Mouse (Mus musculus): ENCODE results near the gene Polr2b.

Gene Polr2b

DNA sequence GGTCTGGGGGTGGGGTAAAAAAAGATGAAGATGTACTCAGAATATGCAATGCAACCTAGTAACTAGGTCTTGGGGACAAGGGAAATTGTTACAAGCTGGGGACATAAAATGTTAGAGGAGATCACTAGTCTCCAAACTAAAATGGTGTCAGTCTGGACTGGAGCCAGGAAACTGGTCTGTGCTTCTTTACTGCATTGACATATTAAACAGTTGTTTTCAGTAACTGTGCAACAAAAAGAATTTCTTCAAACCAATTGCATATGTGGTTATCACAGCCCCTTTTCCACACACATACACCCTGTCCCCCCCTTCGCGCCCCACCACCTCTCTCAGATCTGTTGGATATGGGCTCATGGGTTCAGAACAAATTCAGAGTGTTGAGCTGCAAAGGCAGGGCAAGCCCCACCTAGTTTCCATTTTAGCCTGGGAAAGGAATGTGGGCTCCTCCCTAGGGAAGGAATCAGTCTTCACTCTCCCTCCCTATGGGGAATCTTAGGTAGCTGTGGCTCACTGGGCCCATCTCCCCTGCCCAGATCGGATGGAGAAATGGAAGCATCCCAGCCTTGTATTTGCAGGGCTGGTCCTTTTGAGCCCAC lies 54.6 kb downstream of the Polr2b start:
- peak; percentile 53 for DNase-seq

DNA sequence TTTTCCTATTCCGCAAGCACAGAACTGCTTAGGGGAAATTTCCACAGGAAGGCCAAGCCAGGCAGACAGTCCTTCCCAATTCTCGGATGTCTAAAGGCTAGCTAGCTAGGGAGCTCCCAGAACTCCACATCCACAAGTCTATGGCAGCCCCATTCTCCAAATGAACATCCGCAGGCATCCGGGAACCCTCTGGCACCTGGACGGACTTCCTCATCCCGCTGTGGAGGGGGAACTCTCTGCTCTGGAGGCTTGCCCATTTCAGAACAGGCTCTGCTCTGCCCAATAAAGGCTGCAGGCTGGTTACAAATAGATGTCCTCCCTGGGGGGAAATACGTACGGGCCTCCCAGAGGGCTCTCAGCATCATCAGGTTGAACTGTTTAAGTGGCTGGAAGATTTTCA lies 56.4 kb downstream of the Polr2b start:
- DNase-seq: peak; percentile 62

GRCm38 (mm10) chr5:77367145-77367544 lies 57.2 kb downstream of the Polr2b start:
- peak; percentile 21 for DNase-seq

- DNase-seq: peak; percentile 69
Measured at GRCm38 (mm10) chr5:77367682-77368081, 57.7 kb downstream of the Polr2b start.

- peak; percentile 53 for DNase-seq
Measured at GRCm38 (mm10) chr5:77368194-77368593, 58.2 kb downstream of the Polr2b start.

DNA sequence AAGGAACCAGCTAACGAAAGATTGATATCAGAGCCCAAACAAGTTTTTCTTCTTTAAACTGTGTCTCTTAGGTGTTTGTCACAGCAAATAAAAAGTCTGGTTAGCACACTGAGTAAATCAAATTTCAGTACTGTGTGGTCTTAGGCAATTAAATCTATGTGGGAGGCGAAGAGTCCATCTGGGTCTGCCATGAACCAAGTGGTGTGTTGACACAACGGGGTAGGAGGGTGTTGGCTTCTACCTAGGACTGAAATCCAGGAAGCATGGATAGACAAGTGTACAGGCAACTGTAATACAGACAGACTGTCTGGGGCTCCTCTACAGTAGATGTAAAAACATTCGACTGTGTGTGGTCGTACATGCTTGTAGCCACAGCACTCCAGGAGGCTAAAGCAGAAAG lies 59.4 kb downstream of the Polr2b start:
- DNase-seq: peak; percentile 31

GRCm38 (mm10) chr5:77370378-77370892 lies 60.5 kb downstream of the Polr2b start:
- peak; percentile 15 for DNase-seq

DNA sequence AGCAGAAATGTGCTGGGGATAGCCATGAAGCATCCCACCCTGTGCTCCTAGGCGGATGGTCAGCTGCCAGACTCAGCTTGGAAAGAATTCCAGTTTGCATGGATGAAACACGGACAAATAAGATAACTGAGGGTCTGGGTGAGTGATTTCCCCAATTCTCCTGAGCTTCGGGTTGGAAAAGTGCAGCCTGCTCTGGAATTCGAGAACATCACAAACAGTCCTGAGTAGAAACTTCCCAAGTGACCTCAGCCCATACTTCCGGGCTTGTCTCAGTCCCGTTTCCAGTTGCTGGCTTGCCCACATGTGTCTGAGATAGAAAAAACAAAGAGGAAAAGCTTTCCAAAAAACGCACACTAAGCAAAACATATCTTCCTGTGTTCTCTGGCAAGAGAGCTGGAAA lies 62.3 kb downstream of the Polr2b start:
- DNase-seq: peak; percentile 39

DNA sequence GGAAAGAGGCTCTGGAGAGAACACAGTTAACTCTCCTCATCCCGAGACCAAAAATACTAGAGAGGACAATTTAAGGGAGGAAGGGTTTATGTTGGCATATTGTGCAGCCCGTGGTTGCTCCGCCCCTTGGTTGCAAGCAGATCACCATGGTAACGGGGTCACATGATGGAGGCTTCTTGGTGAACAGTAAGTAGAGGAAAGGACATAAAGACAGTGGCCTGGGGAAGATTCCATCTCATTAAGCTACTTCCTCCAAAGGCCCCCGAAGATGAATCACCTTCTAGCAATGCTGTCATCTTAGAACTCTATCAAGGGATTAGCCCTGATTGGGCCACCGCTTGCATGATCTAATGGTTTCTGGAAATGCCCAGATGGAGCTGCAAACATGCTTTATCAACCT lies 62.8 kb downstream of the Polr2b start:
- peak; percentile 76 for DNase-seq

GRCm38 (mm10) chr5:77374945-77375344 lies 65.0 kb downstream of the Polr2b start:
- peak; percentile 20 for DNase-seq

DNA sequence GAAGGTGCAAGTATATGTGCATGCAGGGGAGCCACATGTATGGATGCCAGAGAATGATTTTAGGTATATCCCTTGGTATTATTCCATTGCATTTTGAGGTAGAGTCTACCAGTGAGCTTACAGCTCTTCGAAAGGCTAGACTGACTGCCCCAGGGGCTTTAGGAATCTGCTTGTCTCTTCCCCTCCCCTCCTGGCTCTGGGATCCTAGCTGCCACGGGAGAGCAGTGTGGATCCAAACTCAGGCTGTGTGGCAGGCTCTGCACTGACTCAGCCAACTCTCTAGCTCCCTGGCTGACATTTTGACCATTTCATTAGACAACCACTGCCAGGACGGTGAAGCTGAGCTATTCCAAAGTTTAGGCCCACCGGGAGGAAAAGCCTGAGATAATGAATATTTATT lies 65.6 kb downstream of the Polr2b start:
- peak; percentile 41 for DNase-seq

DNA sequence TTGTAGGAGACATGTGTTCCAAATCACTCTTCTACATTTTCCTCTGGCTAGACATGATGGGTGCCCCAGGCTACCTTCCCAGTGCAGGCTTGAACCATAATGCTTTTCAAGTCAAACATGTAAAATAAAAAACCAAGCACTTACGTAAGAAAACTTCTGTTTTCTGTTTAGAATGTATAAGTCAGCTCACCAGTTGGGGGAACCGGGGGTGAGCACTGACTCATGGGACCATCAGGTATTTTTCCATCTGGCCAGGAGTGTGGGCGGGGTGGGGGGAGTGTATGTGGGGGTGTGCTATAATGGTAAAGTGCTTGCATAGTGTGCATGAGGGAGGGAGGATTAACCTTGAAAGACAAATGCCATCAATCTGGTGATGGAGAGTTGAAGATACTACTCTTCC lies 68.1 kb downstream of the Polr2b start:
- DNase-seq: peak; percentile 13

GRCm38 (mm10) chr5:77379434-77380135 lies 69.6 kb downstream of the Polr2b start:
- peak; percentile 19 for DNase-seq

GRCm38 (mm10) chr5:77380321-77380901 lies 70.5 kb downstream of the Polr2b start:
- DNase-seq: no peak

DNA sequence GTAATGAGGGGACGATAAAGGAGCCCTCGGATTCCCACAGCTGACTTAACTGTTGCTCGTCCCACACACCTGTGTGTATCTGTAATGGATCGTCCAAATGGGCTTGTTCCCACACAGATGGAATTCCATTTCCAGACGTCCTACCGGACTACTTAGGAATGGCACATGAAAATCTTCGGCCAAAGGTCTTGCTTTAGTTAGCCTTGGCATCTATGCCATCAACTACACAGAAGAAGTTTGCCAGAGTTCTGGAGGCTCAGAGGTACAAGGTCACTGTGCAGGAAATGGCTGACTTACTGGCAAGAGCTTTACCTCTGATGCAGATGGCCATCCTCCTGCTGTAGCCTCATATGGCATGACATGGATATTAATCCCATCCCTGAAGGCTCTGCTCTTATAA lies 71.3 kb downstream of the Polr2b start:
- no peak for DNase-seq

DNA sequence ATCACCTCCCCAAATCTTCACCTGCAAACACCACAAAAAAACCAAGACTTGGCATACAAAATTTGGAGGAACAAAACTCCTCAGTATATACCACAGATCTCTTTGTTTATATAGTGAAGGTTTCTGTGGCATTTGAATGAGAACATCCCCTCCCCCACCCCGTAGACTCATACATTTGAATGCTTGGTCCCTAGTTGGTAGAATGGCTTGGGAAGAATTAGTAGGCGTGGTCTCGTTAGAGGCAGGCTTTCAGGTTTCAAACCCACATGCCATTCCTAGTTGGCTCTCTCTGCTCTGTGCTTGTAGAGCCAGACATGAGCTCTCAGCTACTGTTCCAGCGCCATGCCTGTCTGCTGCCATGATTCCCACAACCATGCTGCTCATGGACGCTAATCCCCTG lies 71.7 kb downstream of the Polr2b start:
- DNase-seq: no peak

DNA sequence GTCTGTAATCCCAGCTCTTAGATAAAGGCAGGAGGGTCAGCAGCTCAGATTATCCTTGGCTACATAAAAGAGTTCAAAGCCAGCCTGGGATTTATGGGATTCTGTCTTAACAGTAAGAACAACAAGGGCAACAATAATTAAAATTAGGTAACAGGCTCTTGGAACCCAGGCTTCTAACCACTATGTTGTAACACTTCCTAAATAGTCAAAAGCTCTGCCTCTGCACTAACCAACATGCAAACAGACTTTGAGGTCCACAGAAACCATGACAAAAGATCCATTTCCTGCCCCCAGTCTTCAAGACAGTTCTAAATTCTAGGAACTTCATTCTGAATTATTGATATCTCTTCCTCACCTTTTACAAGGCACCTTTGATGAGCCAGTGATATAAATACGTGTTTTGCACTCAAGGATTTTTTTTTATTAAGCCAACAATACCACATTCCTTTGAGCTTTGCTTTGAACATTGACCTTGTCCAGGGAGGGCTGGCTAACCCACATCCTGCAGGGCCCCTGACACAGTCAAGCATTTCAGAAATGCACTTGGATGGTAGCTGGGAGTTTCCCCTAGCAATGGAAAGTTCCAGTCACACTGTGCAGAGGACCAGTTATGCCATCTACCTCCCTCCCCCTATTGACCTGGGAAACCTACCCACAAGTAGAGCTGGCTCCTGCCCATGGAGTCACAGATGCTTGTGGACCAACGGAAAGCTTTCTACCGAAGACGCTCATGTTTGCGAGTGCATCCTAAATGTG lies 74.0 kb downstream of the Polr2b start:
- DNase-seq: peak; percentile 73

DNA sequence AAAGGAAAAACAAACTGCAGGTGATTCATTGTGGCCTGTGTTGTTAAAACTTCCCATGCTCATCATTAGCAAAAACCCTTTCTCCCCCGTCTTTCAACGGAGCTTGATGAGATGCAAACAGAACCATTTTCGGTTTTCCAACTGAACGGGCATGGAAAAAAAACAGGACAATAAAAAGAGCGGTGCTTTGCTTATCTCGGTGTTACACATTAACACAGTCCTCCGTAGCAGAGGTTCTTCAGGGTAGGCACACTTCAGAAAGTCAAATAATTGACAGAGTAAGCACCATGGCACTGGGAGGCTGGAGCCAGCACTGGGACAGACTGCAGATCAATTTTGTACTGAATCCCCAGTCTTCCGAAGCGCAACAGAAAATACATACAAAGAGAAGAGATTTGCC lies 74.8 kb downstream of the Polr2b start:
- peak; percentile 54 for DNase-seq

DNA sequence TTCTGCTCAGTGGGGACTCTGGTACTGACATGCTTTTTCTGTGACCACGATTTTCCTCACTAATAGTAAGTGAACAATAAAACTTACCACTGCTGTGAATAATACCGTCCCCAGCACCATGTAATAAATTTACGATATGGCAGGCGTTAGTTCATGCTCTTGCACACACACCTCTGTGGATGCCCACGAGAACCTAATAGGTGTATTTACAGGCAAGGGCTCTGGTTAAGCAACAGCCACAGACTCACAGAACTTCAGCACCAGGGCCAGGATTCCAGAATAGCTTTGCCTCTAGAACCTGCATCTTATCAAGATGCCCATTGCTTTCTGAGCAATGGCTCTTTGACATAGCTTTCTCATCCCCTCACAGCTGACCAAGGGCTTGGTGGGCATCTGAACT lies 75.3 kb downstream of the Polr2b start:
- DNase-seq: peak; percentile 16

DNA sequence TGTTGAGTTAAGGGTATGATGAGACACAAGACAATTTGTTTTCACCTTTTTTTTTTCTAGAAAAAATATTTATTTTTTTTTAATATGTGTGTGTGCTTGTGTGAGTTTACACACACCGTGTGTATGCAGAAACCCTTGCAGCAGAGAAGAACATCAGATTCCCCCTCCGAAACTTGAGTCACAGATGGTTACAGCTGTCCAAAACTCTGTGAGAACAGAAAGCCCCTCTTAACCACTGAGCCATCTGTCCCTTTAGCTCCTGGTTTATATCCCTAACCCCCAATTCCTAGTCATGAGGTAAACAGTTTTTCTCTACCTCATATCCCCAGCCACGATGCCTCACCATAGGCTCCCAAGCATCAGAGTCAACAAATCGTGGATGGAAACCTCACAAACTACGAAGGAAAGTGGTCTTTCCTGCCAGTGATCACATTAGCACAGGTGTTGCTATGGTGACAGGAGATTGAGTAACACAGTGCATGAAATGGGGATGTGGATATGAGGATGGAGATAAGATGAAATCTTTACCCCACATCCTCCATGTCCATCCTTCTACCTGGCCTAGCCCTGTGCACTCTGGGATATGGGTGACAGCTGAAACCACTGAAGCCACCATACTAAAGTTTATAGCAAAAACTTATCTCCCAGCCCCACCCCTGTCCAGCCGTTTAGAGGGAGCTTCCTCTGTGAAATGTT lies 76.1 kb downstream of the Polr2b start:
- peak; percentile 15 for DNase-seq

DNA sequence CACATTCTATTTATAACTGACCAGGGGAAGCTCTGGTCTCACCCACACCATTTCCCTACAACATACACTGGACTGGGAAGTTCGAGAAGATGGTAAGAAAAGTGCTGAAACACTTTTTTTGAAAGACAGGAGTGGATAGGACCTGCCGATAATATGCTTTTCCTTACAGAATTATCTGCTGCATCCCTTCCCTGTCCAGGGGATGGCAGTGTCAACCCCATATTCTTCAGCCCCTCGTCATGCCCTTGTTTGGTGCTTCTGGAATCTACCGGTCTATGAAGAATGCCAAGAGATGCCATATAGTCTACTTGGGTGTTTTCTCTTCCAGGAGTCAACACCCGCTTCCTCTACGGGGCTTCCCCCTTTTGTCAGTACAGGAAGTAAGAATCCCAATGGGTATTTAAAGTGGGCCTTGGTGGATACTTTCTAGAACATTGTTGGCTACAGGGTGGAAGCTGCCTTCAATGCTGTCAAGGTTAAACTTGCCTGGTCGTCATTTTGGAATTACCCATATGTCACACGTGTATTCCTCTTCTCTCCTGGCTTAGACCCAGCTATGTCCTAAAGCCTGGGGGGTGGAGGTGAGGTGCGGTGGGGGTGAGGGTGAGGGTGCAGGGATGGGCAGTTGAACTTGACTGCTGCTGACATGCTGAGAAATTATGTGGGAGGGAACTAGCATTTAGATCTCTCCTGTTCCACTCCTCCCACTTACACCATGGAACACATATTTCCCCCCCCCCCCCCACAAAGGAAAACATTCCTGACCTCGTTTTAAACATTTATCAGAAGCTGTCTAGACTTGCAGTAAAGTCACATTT lies 76.9 kb downstream of the Polr2b start:
- peak; percentile 41 for DNase-seq

GRCm38 (mm10) chr5:77387414-77387704 lies 77.4 kb downstream of the Polr2b start:
- DNase-seq: peak; percentile 43

All from kidney, postnatal 10 days (tissue).